Mouse (Mus musculus) fibroblast of lung, adult 2 months (primary cell): ENCODE results near the gene Parp2.
A peak's percentile ranks its signal among the peaks of the same experiment; 100 is the strongest.
"Not testable (repeated sequence)": the region's sequence is repeated elsewhere in the genome, so short reads cannot be mapped to it uniquely, and the experiment has no call there.

Source experiments
- DNase-seq: peaks from one replicate; pipeline ENCODE4 v3.0.0-alpha.2; 2011; ENCODE audit warnings: low read depth

Parp2 gene

DNA sequence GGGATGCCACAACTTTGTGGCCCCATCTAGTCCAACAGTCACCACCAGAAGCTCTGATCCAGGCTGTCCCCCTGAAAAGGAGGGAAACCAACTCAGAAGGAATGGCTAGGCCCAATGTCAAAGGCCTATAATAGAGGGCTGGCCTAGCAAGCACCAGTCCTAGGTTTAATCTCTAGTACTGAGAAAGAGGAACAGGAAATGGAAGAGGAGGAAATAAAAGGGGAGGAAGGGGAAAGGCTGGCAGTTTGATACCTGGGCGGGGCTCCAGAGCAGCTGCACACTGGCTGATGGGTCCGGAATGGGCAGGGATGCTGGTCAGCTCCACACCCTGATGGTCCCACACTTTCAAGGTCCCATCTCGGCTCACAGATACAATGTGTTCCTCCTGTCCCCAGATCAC, 22.2 kb downstream of the Parp2 start:
- no peak for DNase-seq

DNA sequence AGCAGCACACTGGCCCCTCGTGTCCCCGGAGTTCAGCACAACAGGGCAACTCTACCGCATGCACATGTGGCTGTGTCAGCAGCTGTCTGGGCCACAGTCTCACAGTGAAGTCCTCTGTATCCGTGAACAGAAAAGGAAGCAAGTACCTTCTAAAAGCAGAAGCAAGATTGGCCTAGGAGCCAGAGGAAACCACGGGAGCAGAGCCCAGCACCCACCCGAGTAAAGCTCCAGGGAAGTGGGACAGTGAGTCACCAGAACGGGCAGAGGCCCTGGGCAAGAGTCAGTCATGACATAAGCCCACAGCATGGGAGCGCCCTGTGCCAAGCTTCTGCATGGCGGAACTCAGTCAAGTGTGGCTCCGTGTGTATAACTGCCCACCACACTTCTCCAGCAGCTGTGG, 26.3 kb downstream of the Parp2 start:
- no peak for DNase-seq

GRCm38 (mm10) chr14:50834435-50834834, 26.8 kb downstream of the Parp2 start:
- DNase-seq, result no peak

DNA sequence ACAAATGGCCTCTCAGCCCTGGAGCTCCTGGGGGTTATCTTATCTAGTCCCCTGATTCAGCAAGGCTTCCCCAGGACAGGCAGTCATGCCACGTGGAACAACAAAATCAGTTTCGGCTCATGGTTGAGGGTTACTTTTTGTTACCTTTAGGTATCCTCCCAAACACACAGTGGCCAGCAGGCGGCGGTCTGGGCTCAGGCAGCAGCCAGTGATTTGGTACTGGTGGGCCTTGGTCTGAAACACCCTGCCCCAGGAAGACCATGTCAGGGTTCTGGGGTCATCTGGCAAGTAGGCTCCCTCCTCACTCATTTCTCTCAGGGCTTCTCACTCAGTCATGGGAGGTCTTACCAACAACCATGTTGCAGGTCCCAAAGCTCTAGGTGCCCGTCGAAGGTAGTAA, 29.6 kb downstream of the Parp2 start:
- no peak for DNase-seq

DNA sequence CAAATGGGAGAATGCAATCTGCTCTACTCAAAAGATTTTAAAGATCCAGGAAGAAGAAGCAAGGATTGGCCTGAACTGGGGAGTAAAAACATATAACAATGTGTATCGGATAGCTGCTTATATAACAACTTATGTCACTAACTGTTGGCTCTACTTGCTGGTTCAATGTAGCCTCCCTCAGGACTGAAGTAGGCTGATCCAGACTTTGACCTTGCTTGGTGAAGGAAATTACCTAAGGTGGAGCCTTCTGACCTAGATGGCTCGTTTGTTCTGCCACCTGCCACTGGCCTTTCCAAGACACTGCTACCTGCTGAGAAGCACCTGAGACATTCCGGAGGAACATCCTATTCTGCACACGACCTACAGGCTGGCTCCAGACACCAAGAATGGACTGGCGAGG, 48.1 kb downstream of the Parp2 start:
- DNase-seq, result no peak

DNA sequence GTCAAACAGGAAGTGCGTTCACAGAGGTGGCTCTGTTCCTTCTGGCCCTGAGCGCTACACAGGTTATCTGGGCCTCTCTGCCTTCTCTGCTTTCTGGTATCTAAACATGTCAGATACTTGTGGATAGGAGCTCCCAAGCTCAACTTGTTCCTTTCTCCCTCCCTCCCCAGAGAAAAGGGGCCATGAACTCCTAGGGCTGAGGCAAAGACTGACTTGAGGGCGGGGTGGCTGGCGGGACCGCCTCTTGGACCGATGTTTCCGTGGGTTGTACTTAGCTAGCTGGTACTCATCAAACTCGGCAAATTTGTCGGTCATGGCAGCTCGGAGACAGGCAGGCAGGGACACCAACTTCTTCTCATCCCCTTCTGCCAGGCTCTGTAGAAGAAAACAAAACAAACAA, 55.0 kb downstream of the Parp2 start:
- DNase-seq, result no peak

DNA sequence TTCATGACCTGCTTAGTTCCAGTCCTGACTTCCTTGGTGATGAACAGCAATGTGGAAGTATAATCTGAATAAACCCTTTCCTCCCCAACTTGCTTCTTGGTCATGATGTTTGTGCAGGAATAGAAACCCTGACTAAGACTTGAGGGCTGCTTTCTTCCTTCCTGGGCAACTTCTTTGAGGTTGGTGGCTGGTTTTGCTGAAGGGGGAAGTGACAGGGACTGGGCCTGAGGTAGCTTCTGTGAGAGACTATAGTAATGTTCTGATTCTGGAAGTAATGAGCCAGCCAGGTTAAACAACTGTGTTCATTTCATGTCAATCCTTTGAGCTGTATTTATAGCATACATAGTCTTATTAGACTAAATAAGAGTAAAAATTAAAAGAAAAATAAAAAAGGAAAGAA, 57.4 kb downstream of the Parp2 start:
- DNase-seq, result not testable (repeated sequence)

- no peak for DNase-seq
These were observed 59.3 kb downstream of the Parp2 start for GRCm38 (mm10) chr14:50866966-50867365.

- DNase-seq, result no peak
These were observed 60.6 kb downstream of the Parp2 start for GRCm38 (mm10) chr14:50868211-50868610.

DNA sequence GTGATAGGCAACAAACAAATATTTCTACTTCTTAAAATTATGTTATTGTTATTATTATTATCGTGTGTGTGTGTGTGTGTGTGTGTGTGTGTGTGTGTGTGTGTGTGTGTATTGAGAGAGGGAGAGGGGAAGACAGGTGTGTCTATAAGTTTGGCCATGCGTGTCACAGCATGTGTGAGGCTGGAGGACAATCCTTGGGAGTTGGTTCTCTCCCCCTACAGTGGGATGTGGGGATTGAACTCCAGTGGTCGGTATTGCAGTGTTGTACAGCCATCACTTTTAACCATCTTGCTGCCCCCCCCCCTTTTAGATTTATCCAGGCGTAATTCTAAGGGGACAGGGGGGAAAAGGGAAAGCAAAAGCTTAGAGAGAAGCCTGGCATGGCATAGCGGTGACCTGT, 61.0 kb downstream of the Parp2 start:
- no peak for DNase-seq

DNA sequence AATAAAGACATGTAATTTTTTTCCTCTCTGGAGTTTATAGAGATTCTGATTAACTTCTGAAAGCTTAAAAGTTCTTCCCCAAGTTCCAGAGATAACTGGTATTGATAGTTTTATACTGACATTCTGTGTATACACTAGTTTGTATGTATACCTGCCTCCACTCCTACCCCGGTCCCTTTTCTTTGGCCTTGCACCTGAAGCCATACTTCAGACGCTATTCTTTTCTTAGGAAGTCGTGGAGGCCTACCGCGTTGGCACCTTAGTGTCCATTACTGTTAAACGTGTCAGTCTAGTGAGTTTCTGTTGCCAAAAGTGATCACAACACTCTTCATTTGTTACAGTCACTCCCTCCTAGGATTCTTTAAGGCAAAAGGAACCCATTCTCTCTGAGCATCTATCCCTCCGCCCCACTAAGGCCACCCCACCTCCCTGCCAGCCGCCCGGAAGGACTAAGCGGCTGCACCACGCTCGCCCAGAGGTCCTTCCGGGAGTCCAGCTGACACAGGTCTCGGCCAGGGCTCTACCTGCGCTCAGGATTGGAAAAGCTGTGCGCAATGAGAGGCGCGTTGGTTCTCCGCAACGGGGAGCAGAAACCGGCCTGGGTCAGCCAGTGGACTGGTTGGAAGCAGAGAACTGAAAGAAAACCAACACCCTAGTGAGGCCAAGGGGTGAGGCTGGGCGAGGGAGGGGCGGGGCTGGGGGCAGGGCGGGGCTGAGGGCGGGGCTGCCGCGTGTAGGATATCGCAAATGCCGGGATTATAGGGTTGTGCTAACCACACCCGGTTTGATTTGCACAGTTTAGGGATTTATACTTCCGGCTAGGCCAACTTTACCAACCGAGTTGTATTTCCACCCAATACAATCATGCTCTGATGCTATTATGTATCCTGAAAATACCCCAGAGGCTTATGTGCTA, 62.5 kb downstream of the Parp2 start, which contains the start of gene Tep1:
Gene Tep1, minus strand, starts transcription at position 672 of the 916 bp plus-strand sequence.
- DNase-seq, result peak; percentile 51

DNA sequence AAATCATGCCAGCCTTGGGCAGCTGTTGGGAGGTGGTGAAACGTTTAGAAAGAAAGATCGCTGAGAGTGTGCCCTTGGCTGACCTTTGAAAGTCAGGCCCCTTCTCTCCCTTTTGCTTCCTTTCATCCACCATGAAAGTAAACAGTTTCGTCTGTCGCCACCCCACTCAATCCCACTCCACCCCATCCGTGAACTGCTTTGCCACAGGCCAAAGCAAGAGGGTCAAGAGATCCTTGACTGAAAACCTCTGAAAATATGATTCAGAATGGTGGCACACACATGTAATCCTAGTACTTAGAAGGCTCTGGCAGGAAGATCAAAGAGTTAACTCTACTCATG, 63.1 kb downstream of the Parp2 start:
- no peak for DNase-seq
